Mouse (Mus musculus): ENCODE results near the gene 4933424G06Rik.
"Not testable (repeated sequence)": the region's sequence is repeated elsewhere in the genome, so short reads cannot be mapped to it uniquely, and the experiment has no call there.

The 4933424G06Rik gene

DNA sequence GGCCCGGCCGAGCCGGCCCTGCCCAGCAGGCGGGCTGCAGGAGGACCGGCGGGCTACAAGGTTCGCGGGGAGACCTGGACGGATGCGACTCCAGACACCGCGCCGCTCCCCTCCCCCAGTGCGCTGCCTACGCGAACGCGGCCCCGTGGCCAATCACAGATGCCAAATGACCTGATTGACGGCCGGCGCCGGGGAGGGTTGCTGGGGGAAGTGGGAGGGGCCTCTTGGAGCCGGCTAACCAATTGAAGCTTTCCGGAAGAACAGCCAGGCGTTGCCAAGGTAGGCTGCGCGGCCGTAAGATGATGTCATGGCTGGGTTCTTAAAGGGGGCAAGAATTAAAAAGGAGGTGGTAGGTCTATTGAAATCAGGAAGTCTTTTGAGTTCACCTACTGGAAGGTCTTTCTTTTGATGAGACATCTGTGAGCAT is at the start of gene 4933424G06Rik:
Gene 4933424G06Rik, plus strand, starts transcription at position 296 of the 427 bp plus-strand sequence.
- peak; percentile 93 to 97 for DNase-seq (ENCODE audit: low spot score in 2 of 2)

- peak in 1 of 2 experiments; percentile 12 for DNase-seq (ENCODE audit: low spot score in 2 of 2)
Observed at GRCm38 (mm10) chr1:36664457-36664856, 45.5 kb upstream of the 4933424G06Rik start.

GRCm38 (mm10) chr1:36665165-36665723 is 44.7 kb upstream of the 4933424G06Rik start:
- DNase-seq (ENCODE audit: low spot score in 2 of 2), result no peak

GRCm38 (mm10) chr1:36665934-36666333 is 44.0 kb upstream of the 4933424G06Rik start:
- no peak for DNase-seq (ENCODE audit: low spot score in 2 of 2)

DNA sequence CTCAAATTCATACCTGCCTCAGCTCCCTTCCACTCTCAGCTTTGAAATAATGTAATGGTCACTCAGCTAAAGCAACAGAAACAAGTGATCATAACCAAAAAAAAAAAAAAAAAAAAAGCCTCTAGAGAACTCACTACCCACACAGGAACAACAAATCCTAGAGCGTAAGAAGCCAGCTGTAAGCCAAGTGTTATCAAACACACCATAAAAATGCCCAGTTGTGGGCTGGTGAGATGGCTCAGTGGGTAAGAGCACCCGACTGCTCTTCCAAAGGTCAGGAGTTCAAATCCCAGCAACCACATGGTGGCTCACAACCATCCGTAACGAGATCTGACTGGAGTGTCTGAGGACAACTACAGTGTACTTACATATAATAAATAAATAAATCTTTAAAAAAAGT is 41.9 kb upstream of the 4933424G06Rik start:
- DNase-seq (ENCODE audit: low spot score in 2 of 2), result not testable (repeated sequence)

DNA sequence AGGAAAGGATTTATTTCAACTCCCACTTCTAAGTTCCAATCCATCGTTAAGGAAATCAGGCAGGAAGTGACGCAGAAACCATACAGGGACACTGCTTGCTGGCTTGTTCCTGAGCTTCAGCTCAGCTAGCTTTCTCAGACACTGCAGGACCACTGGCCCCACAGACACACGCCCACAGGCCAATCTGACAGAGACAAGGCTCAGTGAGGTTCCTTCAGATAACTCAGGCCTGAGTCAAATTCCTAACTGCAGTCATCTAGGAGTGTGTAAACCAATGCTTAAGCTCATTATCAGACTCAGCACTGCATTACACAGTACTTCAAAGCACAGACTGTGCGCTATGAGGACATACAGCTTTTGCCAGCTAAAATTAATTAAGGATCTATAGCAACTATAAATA is 39.7 kb upstream of the 4933424G06Rik start:
- no peak for DNase-seq (ENCODE audit: low spot score in 2 of 2)

DNA sequence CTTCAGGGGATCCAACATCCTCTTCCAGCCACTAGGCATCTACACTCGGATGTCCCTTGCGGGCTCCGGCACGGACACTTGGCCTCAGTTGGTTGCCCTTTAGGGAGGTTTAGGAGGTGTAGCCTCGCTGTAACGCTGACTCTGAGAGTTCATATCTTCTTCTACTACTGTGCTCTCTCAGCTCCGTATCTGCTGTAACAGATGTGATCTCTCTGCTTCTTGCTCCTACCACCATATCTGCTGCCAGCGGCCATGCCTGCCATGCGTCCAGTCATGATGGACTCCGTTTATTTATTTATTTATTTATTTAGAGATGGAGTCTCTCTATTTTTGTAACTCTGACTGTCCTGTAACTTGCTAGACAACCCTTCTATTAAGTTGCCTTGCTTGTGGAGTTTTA is 38.7 kb upstream of the 4933424G06Rik start:
- no peak for DNase-seq (ENCODE audit: low spot score in 2 of 2)

- DNase-seq (ENCODE audit: low spot score in 2 of 2), result no peak
Observed at GRCm38 (mm10) chr1:36672648-36673350, 37.1 kb upstream of the 4933424G06Rik start.

DNA sequence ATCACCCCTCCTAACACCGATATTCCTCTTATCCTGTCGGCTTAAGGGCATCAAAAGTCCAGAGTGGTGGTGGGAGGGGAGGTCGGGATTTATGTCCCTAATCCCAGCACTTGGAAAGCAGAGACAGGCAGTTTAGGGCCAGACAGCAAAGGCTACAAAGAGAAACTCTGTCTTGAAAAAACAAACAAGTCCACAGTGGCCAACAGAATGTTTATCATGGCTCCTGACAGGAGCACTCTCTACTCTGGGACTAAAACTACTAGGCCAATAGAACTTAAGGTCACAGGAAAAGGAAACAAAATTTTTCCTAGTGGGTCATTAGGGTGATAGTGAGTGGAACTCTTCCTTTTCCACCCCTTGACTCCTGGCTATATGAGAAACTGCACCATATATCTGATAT is 35.0 kb upstream of the 4933424G06Rik start:
- DNase-seq (ENCODE audit: low spot score in 2 of 2), result no peak

GRCm38 (mm10) chr1:36680893-36681292 is 29.1 kb upstream of the 4933424G06Rik start:
- no peak for DNase-seq (ENCODE audit: low spot score in 2 of 2)

GRCm38 (mm10) chr1:36682620-36683355 is 27.2 kb upstream of the 4933424G06Rik start, which contains the start of gene Fam178b:
TSS of gene Fam178b (minus strand) at chr1:36683183.
- DNase-seq (ENCODE audit: low spot score in 2 of 2), result no peak

DNA sequence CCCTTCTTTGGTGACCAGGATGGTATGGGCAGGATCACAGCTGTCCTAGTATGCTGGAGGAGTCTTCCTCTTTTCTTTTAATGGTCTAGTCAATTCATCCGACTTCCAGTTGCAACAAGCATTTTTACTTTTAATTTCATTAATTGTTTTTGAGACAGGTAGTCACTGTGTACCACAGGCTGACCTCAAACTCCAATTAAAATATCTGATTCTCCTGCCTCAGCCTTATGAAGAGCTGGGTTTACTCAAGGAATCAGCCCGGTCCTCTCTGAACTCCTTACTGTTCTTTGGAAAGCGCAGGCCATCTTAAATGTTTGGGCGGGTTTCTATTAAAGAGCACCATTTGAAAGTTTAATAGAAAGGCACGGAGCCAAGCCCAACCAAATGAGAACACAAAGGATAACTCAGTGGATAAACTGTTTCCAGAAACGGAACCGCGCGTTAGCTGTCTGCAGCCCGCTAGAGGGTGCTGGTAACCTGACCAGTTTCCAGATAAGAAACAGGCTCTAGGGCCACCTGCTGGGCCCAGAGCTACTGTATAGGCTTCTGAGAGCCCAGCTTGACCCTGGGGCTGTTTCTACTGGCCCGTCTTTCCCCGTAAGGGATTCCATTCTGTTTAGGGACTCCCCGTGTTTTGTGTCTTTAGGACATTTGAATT is 26.0 kb upstream of the 4933424G06Rik start:
- peak; percentile 52 to 75 for DNase-seq (ENCODE audit: low spot score in 2 of 2)

- DNase-seq (ENCODE audit: low spot score in 2 of 2), result no peak
Observed at GRCm38 (mm10) chr1:36690671-36691235, 19.2 kb upstream of the 4933424G06Rik start.

GRCm38 (mm10) chr1:36691271-36692155 is 18.4 kb upstream of the 4933424G06Rik start, which contains the start of gene Cox5b:
TSS of gene Cox5b (plus strand) at chr1:36691449.
- peak; percentile 89 to 95 for DNase-seq (ENCODE audit: low spot score in 2 of 2)

GRCm38 (mm10) chr1:36694871-36695270 is 15.1 kb upstream of the 4933424G06Rik start:
- DNase-seq (ENCODE audit: low spot score in 2 of 2), result no peak

- no peak for DNase-seq (ENCODE audit: low spot score in 2 of 2)
Observed at GRCm38 (mm10) chr1:36696411-36696810, 13.5 kb upstream of the 4933424G06Rik start.

GRCm38 (mm10) chr1:36697030-36697429 is 12.9 kb upstream of the 4933424G06Rik start:
- DNase-seq (ENCODE audit: low spot score in 2 of 2), result no peak

DNA sequence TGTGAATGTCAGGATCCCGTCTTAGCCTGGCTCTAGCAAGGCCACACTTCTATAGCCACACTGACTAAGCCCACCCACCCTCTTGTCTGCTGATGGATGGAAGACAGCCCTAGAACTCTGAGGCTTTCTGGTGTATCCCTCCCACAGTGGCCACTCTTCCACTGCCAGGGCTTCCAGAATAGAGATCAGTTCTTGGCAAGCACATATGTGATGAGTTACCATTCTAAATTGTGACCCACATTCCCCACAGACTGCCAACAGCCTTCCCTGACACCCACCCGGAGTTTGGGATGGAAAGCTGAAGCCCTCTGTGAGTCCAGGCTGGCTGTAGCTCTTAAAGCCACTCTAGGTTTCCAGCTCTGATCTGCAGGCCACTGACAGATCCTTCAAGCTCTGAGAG is 2.8 kb upstream of the 4933424G06Rik start:
- no peak for DNase-seq (ENCODE audit: low spot score in 2 of 2)

DNA sequence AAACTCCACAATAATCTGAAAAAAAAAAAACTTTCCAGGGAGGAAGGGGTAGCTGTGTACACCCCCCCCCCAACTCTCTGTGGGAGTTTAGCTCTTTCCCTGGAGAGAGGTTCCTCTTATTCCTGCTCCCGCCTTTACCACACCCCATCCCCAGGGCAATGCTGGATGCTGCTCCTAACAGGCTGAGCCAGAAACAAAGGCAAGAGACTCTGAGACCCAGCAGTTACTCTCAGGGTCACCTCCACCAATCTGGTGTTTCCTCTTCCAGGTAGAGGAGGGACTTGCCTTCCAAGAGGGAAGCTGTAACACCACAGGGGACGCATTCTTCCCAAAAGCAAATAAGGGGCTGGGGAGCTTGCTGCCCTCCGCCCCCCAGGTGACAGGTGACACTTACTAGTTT is 2.2 kb upstream of the 4933424G06Rik start:
- no peak for DNase-seq (ENCODE audit: low spot score in 2 of 2)

GRCm38 (mm10) chr1:36708626-36709025 is 1.3 kb upstream of the 4933424G06Rik start:
- DNase-seq (ENCODE audit: low spot score in 2 of 2), result peak in 1 of 2 experiments; percentile 20

All from urinary bladder, adult 18-20 months (tissue).